Mouse (Mus musculus) liver, postnatal 0 days (tissue): ENCODE data around the gene Auh. TPM values are rescaled to one million over a fixed set of nuclear protein-coding genes. Genes with fewer than 3 reads are reported as not detected.

Experiments
- ATAC-seq: fragments of 200-750 bp; cut with Nextera tagmentation; 2 replicates; pipeline ENCODE4 v1.8.0; 2017; ENCODE audit warnings: mild to moderate bottlenecking, moderate library complexity
- DNase-seq: peaks from one replicate; pipeline ENCODE4 v3.0.0-alpha.2; 2016
- H3K27ac ChIP-seq: fragments of 300-500 bp; sonication (generic); 2 replicates; pipeline ENCODE4 v1.5.1; 2014; ENCODE audit warnings: antibody characterized with exemption, moderate library complexity, mild to moderate bottlenecking, low read depth
- H3K27me3 ChIP-seq: fragments of 300-500 bp; sonication (generic); 2 replicates; pipeline ENCODE4 v1.6.1; 2014; ENCODE audit warnings: low read length, control low read depth, mixed read lengths; ENCODE audit not compliant: insufficient read depth
- H3K36me3 ChIP-seq: fragments of 300-500 bp; sonication (generic); replicated peaks from 2 replicates; pipeline ENCODE4 v1.6.1; 2014; ENCODE audit warnings: mild to moderate bottlenecking, control low read depth, low read length, moderate library complexity, mixed read lengths; ENCODE audit not compliant: insufficient read depth
- H3K4me1 ChIP-seq: fragments of 300-500 bp; sonication (generic); 2 replicates; pipeline ENCODE4 v1.6.1; 2014; ENCODE audit warnings: antibody characterized with exemption, mild to moderate bottlenecking, control low read depth; ENCODE audit not compliant: insufficient read depth
- H3K4me2 ChIP-seq: fragments of 300-500 bp; sonication (generic); 2 replicates; pipeline ENCODE4 v1.6.1; 2014; ENCODE audit warnings: low read depth, mild to moderate bottlenecking, low read length, moderate library complexity, mixed read lengths
- H3K4me3 ChIP-seq: fragments of 300-500 bp; sonication (generic); 2 replicates; pipeline ENCODE4 v1.5.1; 2014; ENCODE audit warnings: low read depth, low read length
- H3K9ac ChIP-seq: fragments of 300-500 bp; sonication (generic); replicated peaks from 2 replicates; pipeline ENCODE4 v1.6.1; 2014; ENCODE audit warnings: mild to moderate bottlenecking, moderate library complexity
- H3K9me3 ChIP-seq: fragments of 300-500 bp; sonication (generic); 2 replicates; pipeline ENCODE4 v1.6.1; 2016; ENCODE audit warnings: mild to moderate bottlenecking, control low read depth, low read length, mixed read lengths
- CTCF ChIP-seq: sonication (generic); IDR thresholded peaks from 2 replicates; pipeline ENCODE4 v1.5.1; 2016; ENCODE audit warnings: antibody characterized with exemption, low read depth
- EP300 ChIP-seq: IDR thresholded peaks from 2 replicates; pipeline ENCODE4 v1.6.1; 2016; ENCODE audit warnings: antibody characterized with exemption, low read depth, mild to moderate bottlenecking
- WGBS: fragments of 180-500 bp; shearing (Covaris S2); extraction: QIAGEN DNeasy Blood & Tissue Kit; methylation state at CpG from one replicate; pipeline ENCODE4 v1.1.7; 2014; ENCODE audit not compliant: insufficient replicate concordance; 5-methylcytosine and 5-hydroxymethylcytosine counted together
- polyA plus RNA-seq: library from polyadenylated mRNA; unstranded; fragments of >200 nt; fragmentation: Nextera tagmentation; extraction: Ambion mirVana; gene quantifications from 2 replicates; pipeline ENCODE4 v1.2.1, GENCODE M21; 2015

The Auh gene
- polyA plus RNA-seq, 1 experiment from 2014 or later, result 33.2 TPM

GRCm38 (mm10) chr13:52833220-52833619 lies 96.3 kb downstream of the Auh start:
- H3K27ac ChIP-seq, result peak overlapping the region; percentile 73
- H3K4me1 ChIP-seq, result peaks cover 49% of the 10 kb centered on the region
- no peak overlapping the region for H3K4me3 ChIP-seq
- WGBS, result 66% methylated on average over 4 of the region's 4 CpGs
- DNase-seq, result peak; percentile 49
- TF ChIP-seq CTCF (peak; percentile 85), EP300 (no peak)
- no peaks in the 10 kb centered on the region for H3K9me3 ChIP-seq
- H3K9ac ChIP-seq, result no peak overlapping the region
- no peak for ATAC-seq
- no peaks in the 10 kb centered on the region for H3K27me3 ChIP-seq
- peaks cover 6% of the 10 kb centered on the region for H3K36me3 ChIP-seq
- no peak overlapping the region for H3K4me2 ChIP-seq

DNA sequence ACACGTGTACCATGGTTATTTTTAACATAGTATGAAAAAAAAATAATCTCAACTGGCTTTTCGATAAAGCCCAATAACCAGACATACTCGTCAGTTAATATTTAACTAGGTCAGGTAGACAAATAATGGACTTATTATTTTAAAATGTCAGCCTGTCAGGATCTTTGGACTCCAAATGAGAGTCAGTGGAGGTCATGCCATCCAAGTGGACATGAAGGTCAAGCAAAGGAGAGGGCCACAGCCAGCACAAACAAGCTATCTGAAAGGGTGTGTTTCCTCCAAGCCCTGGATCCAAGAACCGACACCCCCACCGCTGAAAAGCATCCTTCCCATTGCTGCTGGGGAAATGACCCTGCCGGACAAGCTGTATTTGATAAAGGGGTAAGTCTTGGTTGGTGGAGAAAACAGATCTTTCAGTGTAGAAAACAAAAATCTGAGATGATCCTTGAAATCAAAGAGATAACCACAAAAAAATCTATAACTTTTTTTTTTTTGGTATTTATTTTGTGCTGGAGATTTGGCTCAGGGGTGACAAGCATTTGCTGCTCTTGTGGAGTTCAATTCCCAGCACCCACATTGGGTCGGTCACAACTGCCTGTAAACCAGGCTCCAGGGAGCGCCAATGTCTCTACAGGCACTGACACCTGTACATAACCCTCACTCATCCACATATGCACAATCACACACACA lies 96.9 kb downstream of the Auh start:
- H3K9ac ChIP-seq, result no peak overlapping the region
- H3K27ac ChIP-seq, result peak overlapping the region; percentile 81
- peaks cover 5% of the 10 kb centered on the region for H3K36me3 ChIP-seq
- no peak for TF ChIP-seq CTCF
- no peak for TF ChIP-seq EP300
- no peaks in the 10 kb centered on the region for H3K27me3 ChIP-seq
- ATAC-seq (no peak), DNase-seq (no peak)
- WGBS, result 71% methylated on average over 8 of the region's 8 CpGs
- H3K4me2 ChIP-seq, result no peak overlapping the region
- no peaks in the 10 kb centered on the region for H3K9me3 ChIP-seq
- H3K4me1 ChIP-seq, result peaks cover 55% of the 10 kb centered on the region
- H3K4me3 ChIP-seq, result no peak overlapping the region

DNA sequence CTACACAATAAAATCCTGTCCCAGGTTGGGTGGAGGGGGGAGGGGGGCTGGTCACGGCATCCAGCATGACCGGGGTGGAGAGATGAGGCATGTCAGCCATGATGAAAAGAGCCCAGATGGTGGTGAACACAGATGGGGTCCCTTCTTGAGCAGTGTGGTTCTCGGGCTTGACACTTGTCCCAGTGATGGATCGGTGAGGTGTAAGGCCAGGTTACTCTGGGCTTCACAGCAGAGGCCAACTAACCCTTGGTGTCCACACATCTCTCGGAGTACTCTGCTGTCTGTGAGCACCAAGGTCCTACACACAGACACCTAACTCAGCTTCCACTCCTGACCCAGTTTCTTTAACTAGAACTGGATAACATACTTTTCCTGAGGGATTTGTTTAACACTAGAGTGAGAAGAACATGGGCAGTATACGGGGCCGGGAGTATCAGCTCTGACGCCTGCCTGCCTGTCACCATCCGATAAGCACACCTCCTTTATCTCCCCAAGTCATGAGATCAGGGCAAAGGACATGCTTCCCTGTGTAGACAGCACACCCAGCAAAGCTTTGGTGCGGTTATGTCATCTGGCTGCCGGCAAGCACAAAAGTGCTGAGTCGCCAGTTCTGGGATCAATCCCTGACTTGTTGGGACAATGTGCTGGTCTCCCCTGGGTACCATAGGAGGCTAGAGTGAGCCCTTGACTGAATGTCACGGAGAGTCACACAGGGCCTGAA lies 98.3 kb downstream of the Auh start:
- Histone ChIP-seq H3K4me1 (peaks cover 56% of the 10 kb centered on the region), H3K9me3 (no peaks in the 10 kb centered on the region), H3K36me3 (0 out of 2 replicates have a peak, but pooled peaks cover 2% of the 10 kb centered on the region), H3K4me3 (no peak overlapping the region), H3K4me2 (peak overlapping the region; percentile 30), H3K9ac (peak overlapping the region; percentile 27), H3K27ac (peak overlapping the region; percentile 81), H3K27me3 (no peaks in the 10 kb centered on the region)
- ATAC-seq, result peak; percentile 89
- peak; percentile 68 for DNase-seq
- TF ChIP-seq EP300 (peak; percentile 99), CTCF (no peak)
- WGBS, result 47% methylated on average over 13 of the region's 13 CpGs

GRCm38 (mm10) chr13:52828946-52829523 lies 100.4 kb downstream of the Auh start:
- Histone ChIP-seq H3K4me3 (no peak overlapping the region), H3K9ac (no peak overlapping the region; the same call in 1 of the 2 replicates), H3K27me3 (no peaks in the 10 kb centered on the region), H3K4me1 (peaks cover 56% of the 10 kb centered on the region), H3K9me3 (no peaks in the 10 kb centered on the region), H3K36me3 (no peaks in the 10 kb centered on the region), H3K27ac (peak overlapping the region; percentile 86), H3K4me2 (peak overlapping the region; percentile 55)
- TF ChIP-seq EP300, result peak; percentile 87
- TF ChIP-seq CTCF, result no peak
- WGBS, result 48% methylated on average over 12 of the region's 12 CpGs
- DNase-seq (no peak), ATAC-seq (peak; percentile 47)

DNA sequence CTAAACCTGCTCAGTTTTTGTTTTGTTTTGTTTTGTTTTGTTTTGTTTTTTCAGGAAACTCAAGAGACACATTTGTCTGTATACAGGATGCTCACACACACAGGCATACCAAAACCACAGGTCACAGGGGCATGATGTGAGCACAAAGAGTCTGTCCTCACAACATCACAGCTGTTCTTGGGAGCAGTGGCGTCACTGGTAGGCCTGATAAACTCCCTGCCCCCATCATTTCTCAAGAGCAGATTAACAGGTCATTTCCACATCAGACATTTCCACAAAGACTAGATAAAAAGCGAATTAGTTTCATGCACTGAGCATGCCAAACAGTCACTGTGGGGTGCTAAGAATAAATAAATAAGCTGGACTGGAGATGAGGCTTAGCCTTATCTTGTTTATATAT lies 101.3 kb downstream of the Auh start:
- peak overlapping the region; percentile 55; the same call in 1 of the 2 replicates for H3K4me2 ChIP-seq
- H3K36me3 ChIP-seq, result no peaks in the 10 kb centered on the region
- H3K9ac ChIP-seq, result peak overlapping the region; percentile 18; the same call in 1 of the 2 replicates
- peaks cover 55% of the 10 kb centered on the region for H3K4me1 ChIP-seq
- H3K27ac ChIP-seq, result peak overlapping the region; percentile 86
- 33% methylated on average over 2 of the region's 2 CpGs for WGBS
- TF ChIP-seq CTCF (no peak), EP300 (peak; percentile 78)
- no peak overlapping the region for H3K4me3 ChIP-seq
- no peaks in the 10 kb centered on the region for H3K9me3 ChIP-seq
- DNase-seq (no peak), ATAC-seq (peak; percentile 12; the same call in 1 of the 2 replicates)
- H3K27me3 ChIP-seq, result no peaks in the 10 kb centered on the region

GRCm38 (mm10) chr13:52826666-52827065 lies 102.8 kb downstream of the Auh start:
- Histone ChIP-seq H3K36me3 (no peaks in the 10 kb centered on the region), H3K27me3 (no peaks in the 10 kb centered on the region), H3K4me1 (peaks cover 57% of the 10 kb centered on the region), H3K4me2 (no peak overlapping the region), H3K4me3 (no peak overlapping the region), H3K9me3 (no peaks in the 10 kb centered on the region), H3K27ac (no peak overlapping the region), H3K9ac (no peak overlapping the region)
- DNase-seq (no peak), ATAC-seq (no peak)
- TF ChIP-seq CTCF (no peak), EP300 (no peak)
